Mouse (Mus musculus): Measurements from ENCODE around the gene Wipf2. TPM values are rescaled to one million over a fixed set of nuclear protein-coding genes. Genes with fewer than 3 reads are reported as not detected.

Gene Wipf2
- total and polyA plus RNA-seq, 3 experiments, result 2.1 to 7.7 (median 4.7) TPM

DNA sequence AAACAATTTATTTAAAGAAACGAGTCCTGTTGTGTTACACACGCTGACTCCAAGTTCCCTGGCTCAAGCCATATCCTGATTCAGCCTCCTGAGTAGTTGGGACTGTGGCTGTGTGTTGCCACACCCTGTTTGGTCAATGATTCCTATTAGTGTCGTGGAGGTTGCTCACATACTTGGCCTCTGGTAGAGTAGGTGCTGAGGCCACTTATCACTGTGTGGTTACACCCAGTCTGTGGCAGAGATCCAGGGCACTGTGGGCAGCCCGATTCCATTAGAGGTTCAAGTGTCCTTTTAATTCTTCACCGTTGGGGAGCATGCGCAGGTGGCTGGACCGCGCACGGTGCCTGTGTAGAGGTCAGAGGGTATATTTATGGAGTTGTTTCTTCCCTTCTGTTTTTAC is 10.5 kb downstream of the Wipf2 start:
- dilution Hi-C loops (cut with MboI; ENCODE audit: extremely low pct_ligation_motif_present, extremely low pct_unique_long_range_greater_than_20kb, low sequenced_read_pairs), result no loop called here
- H3K4me3 ChIP-seq (replicated peaks in 1 of 3; ENCODE audit: low read depth in 2 of 3, low read length in 2 of 3, poor library complexity in 1 of 3), result no peak overlapping the region
- DNase-seq (ENCODE audit: extremely low read depth), result no peak

DNA sequence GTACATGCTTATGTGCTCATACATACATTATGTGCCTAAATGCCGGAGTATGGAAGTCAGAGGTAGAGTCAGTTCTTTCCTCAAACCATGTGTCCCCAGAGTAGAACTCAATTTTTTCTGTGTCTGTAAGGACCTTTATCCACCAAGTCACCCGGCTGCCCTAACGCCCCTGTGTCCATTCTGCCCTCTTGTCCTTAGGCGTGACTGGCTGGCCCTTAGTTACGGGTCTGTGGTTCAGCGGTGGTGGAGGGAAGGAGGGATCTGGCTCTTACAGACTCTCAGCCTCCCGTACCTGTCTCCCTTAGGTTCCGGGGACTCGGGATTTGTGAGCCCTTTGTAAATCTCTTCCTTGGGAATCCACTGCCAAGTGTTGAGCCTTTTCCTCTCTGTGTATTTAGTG is 13.6 kb downstream of the Wipf2 start:
- dilution Hi-C loops (cut with MboI; ENCODE audit: extremely low pct_ligation_motif_present, extremely low pct_unique_long_range_greater_than_20kb, low sequenced_read_pairs), result no loop called here
- TF ChIP-seq E2F4 (IDR thresholded peaks at IDR 0.05; ENCODE audit: insufficient replicate concordance, low read depth, low read length) (no peak), POLR2A (IDR thresholded peaks at IDR 0.05; ENCODE audit: low read depth, low read length) (no peak), ELF1 (IDR thresholded peaks at IDR 0.05; ENCODE audit: low read depth, low read length) (no peak), BHLHE40 (IDR thresholded peaks at IDR 0.05; ENCODE audit: low read depth, low read length) (no peak), MEF2A (IDR thresholded peaks at IDR 0.05; ENCODE audit: borderline replicate concordance, low read depth, low read length) (no peak), NELFE (IDR thresholded peaks at IDR 0.05; ENCODE audit: low read depth, low read length) (no peak), JUN (IDR thresholded peaks at IDR 0.05; ENCODE audit: insufficient read depth, low read depth, low read length) (no peak), JUND (conservative IDR thresholded peaks at IDR 0.05; ENCODE audit: low read depth, low read length) (no peak), USF1 (IDR thresholded peaks at IDR 0.05; ENCODE audit: low read depth, low read length) (no peak), ZC3H11A (IDR thresholded peaks at IDR 0.05; ENCODE audit: low read depth, low read length) (no peak), ZKSCAN1 (IDR thresholded peaks at IDR 0.05; ENCODE audit: borderline replicate concordance, low read depth, low read length) (no peak), USF2 (conservative IDR thresholded peaks at IDR 0.05; ENCODE audit: low read depth, low read length) (no peak), ZNF384 (IDR thresholded peaks at IDR 0.05; ENCODE audit: low read depth, low read length) (no peak)
- Histone ChIP-seq H3K9me3 (replicated peaks; ENCODE audit: low read length) (no peaks in the 10 kb centered on the region), H3K27me3 (replicated peaks) (no peaks in the 10 kb centered on the region), H3K36me3 (replicated peaks in 1 of 2; ENCODE audit: control insufficient read depth in 1 of 2, insufficient read depth in 1 of 2, low read length in 1 of 2) (peaks cover 12 to 64% of the 10 kb centered on the region in 2 experiments), H3K4me3 (replicated peaks in 1 of 3; ENCODE audit: low read depth in 2 of 3, low read length in 2 of 3, poor library complexity in 1 of 3) (no peak overlapping the region), H3K79me2 (replicated peaks; ENCODE audit: control insufficient read depth, extremely low read depth, insufficient read depth, poor library complexity, severe bottlenecking) (peaks cover 29% of the 10 kb centered on the region), H3K9ac (ENCODE audit: insufficient read depth, low read depth) (no peak overlapping the region), H3K4me1 (ENCODE audit: control insufficient read depth in 1 of 2, insufficient read depth in 2 of 2) (no peaks in the 10 kb centered on the region), H3K27ac (ENCODE audit: insufficient read depth, low read depth) (no peak overlapping the region), H3K4me2 (ENCODE audit: insufficient read depth, low read depth, poor library complexity, severe bottlenecking) (no peak overlapping the region)
- in situ Hi-C loops (cut with MboI; ENCODE audit: low pct_ligation_motif_present, low pct_unique_long_range_greater_than_20kb, low sequenced_read_pairs), result no loop called here
- no peak for DNase-seq (ENCODE audit: extremely low read depth)

More for the DNA sequence above, 10.5 kb downstream of the Wipf2 start:
- Histone ChIP-seq H3K9me3 (replicated peaks; ENCODE audit: low read length) (no peaks in the 10 kb centered on the region), H3K36me3 (replicated peaks in 1 of 2; ENCODE audit: control insufficient read depth in 1 of 2, insufficient read depth in 1 of 2, low read length in 1 of 2) (peaks cover 22 to 75% of the 10 kb centered on the region in 2 experiments), H3K79me2 (replicated peaks; ENCODE audit: control insufficient read depth, extremely low read depth, insufficient read depth, poor library complexity, severe bottlenecking) (peaks cover 20% of the 10 kb centered on the region), H3K4me2 (ENCODE audit: insufficient read depth, low read depth, poor library complexity, severe bottlenecking) (no peak overlapping the region), H3K27ac (ENCODE audit: insufficient read depth, low read depth) (no peak overlapping the region), H3K9ac (ENCODE audit: insufficient read depth, low read depth) (no peak overlapping the region), H3K4me1 (ENCODE audit: control insufficient read depth in 1 of 2, insufficient read depth in 2 of 2) (no peaks in the 10 kb centered on the region), H3K27me3 (replicated peaks) (no peaks in the 10 kb centered on the region)
- no peak for TF ChIP-seq ELF1 (IDR thresholded peaks at IDR 0.05; ENCODE audit: low read depth, low read length)
- no peak for TF ChIP-seq MYC (IDR thresholded peaks at IDR 0.05; ENCODE audit: low read depth, low read length)
- no peak for TF ChIP-seq CTCF (conservative IDR thresholded peaks at IDR 0.05 in 1 of 2, IDR thresholded peaks at IDR 0.05 in 1 of 2; ENCODE audit: low read depth in 2 of 2, low read length in 2 of 2)
- TF ChIP-seq MAFK (IDR thresholded peaks at IDR 0.05; ENCODE audit: insufficient replicate concordance, low read length), result no peak
- TF ChIP-seq USF1 (IDR thresholded peaks at IDR 0.05; ENCODE audit: low read depth, low read length), result no peak
- TF ChIP-seq IRF4 (IDR thresholded peaks at IDR 0.05; ENCODE audit: low read depth, low read length), result no peak
- TF ChIP-seq MAZ (IDR thresholded peaks at IDR 0.05; ENCODE audit: low read depth, low read length), result no peak
- TF ChIP-seq POLR2AphosphoS2 (IDR thresholded peaks at IDR 0.05; ENCODE audit: low read depth, low read length), result no peak
- TF ChIP-seq CHD2 (IDR thresholded peaks at IDR 0.05; ENCODE audit: low read length), result no peak
- no peak for TF ChIP-seq NRF1 (IDR thresholded peaks at IDR 0.05; ENCODE audit: low read depth, low read length)
- TF ChIP-seq SIN3A (IDR thresholded peaks at IDR 0.05; ENCODE audit: low read length), result no peak
- no peak for TF ChIP-seq EP300 (IDR thresholded peaks at IDR 0.05; ENCODE audit: low read length)
- no peak for TF ChIP-seq USF2 (conservative IDR thresholded peaks at IDR 0.05; ENCODE audit: low read depth, low read length)
- no peak for TF ChIP-seq PAX5 (IDR thresholded peaks at IDR 0.05; ENCODE audit: low read length)
- TF ChIP-seq UBTF (IDR thresholded peaks at IDR 0.05; ENCODE audit: low read depth, low read length), result no peak
- TF ChIP-seq POLR2A (IDR thresholded peaks at IDR 0.05; ENCODE audit: low read depth, low read length), result no peak
- no peak for TF ChIP-seq RCOR1 (conservative IDR thresholded peaks at IDR 0.05; ENCODE audit: low read depth, low read length)
- TF ChIP-seq ZMIZ1 (IDR thresholded peaks at IDR 0.05; ENCODE audit: low read depth, low read length), result no peak
- TF ChIP-seq KAT2A (IDR thresholded peaks at IDR 0.05; ENCODE audit: insufficient replicate concordance, low read length), result no peak
- in situ Hi-C loops (cut with MboI; ENCODE audit: low pct_ligation_motif_present, low pct_unique_long_range_greater_than_20kb, low sequenced_read_pairs), result no loop called here
